Mouse (Mus musculus): ENCODE results near the gene Ddx49. TPM values are rescaled to one million over a fixed set of nuclear protein-coding genes. Genes with fewer than 3 reads are reported as not detected.

The Ddx49 gene
- polyA plus RNA-seq, 1 experiment from 2014 or later: 52.7 TPM

DNA sequence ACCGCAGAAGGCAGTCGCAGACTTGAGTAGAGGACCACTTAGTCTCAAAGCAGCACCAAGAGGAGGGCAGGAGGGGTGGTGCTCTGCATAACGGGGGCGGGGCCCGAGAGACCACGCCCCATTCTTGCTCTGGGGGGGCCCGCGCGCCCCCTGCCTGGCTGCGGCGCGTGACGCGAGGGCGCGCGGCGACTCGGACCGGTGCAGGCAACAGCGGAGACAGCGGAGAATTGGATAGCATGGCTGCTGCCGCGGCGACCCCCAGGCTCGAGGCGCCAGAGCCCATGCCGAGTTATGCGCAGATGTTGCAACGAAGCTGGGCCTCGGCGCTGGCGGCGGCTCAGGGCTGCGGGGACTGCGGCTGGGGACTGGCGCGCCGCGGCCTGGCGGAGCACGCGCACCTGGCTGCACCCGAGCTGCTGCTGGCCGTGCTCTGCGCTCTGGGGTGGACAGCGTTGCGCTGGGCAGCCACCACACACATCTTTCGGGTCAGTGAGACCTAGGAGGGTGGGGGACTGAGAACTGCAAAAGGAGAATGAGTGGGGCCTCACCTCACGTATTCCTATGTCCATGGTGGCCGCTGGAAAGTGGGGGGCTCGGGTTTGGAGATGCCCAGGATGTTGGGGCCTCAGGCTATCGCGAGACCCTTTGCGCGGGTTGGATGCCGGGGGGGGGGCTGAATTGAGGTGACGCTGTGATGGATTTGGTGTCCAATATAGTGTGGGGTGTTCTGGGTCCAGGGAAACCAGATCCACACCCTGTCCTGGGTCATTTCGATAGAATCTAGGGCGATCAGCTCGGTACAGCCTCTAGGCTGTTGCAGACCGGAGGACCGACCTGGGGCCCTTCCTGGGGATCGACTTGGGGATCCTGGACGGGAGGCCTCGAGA is 13.6 kb upstream of the Ddx49 start, which contains the start of gene Cers1:
TSS of gene Cers1 (plus strand) at position 152 of the 887 bp plus-strand sequence.
- no peaks in the 10 kb centered on the region for H3K9me3 ChIP-seq
- 2% methylated on average over 66 of the region's 66 CpGs for whole genome bisulfite sequencing
- H3K27ac ChIP-seq: peak within 1 kb of the TSS; percentile 84
- H3K36me3 ChIP-seq: peaks cover 46% of the 10 kb centered on the region
- H3K4me1 ChIP-seq: peaks cover 35% of the 10 kb centered on the region
- H3K4me3 ChIP-seq: peak within 1 kb of the TSS; percentile 69
- H3K9ac ChIP-seq: peak within 1 kb of the TSS; percentile 64
- peak; percentile 72 for ATAC-seq (ENCODE audit: insufficient number of reproducible peaks, low FRiP score, low TSS enrichment, low read depth)
- H3K4me2 ChIP-seq: peak within 1 kb of the TSS; percentile 85
- H3K27me3 ChIP-seq: no peaks in the 10 kb centered on the region

DNA sequence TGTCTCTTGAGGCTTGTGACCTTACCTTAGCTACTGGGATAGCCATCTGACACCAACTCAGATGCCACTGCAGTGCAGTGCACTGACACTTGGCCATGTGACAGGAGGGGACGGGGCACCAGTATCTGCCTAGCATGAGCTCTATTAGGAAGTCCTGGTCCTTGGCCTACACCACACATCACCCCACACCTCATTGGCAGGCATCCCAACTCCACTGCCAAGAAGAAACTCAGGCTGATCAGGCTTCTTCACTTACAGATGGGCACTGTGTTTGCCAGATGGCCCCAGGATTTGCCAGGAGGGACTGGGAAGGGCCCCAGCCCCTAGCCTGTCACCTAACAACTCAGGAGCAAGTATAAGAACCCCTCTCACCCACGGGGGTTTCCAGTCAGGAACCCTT is 11.1 kb upstream of the Ddx49 start:
- H3K4me2 ChIP-seq: no peak overlapping the region
- WGBS: 76% methylated on average over 2 of the region's 2 CpGs
- H3K36me3 ChIP-seq: peaks cover 52% of the 10 kb centered on the region

DNA sequence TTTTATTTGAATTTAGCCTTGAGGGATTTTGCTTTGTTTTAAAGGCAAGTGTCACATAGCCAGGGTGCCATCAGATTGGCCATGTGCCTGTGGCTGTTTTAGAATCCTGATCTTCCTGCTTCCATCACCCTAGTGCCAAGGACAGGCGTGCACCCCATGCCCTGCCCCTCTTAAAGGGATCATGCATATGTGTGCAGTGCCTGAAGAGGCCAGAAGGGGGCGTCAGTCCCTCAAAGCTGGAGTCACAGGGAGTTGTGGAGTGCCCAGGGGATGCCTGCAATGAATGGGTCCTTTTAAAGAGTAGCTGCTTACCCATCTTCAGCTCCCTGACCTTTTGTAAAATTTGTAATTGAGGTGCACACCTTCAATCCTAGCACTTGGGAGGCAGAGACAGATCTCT is 7.0 kb upstream of the Ddx49 start:
- peaks cover 8% of the 10 kb centered on the region for H3K4me1 ChIP-seq
- no peak for ATAC-seq (ENCODE audit: insufficient number of reproducible peaks, low FRiP score, low TSS enrichment, low read depth)
- no peaks in the 10 kb centered on the region for H3K27me3 ChIP-seq
- 24% methylated on average over 2 of the region's 2 CpGs for WGBS
- no peak overlapping the region for H3K4me2 ChIP-seq
- H3K4me3 ChIP-seq: no peak overlapping the region
- H3K36me3 ChIP-seq: peaks cover 88% of the 10 kb centered on the region
- H3K27ac ChIP-seq: no peak overlapping the region
- no peaks in the 10 kb centered on the region for H3K9me3 ChIP-seq
- no peak overlapping the region for H3K9ac ChIP-seq

More for the DNA sequence above, 11.1 kb upstream of the Ddx49 start:
- no peak for ATAC-seq (ENCODE audit: insufficient number of reproducible peaks, low FRiP score, low TSS enrichment, low read depth)
- no peaks in the 10 kb centered on the region for H3K9me3 ChIP-seq
- no peak overlapping the region for H3K27ac ChIP-seq
- H3K27me3 ChIP-seq: no peaks in the 10 kb centered on the region
- H3K4me1 ChIP-seq: peaks cover 35% of the 10 kb centered on the region
- no peak overlapping the region for H3K9ac ChIP-seq
- no peak overlapping the region for H3K4me3 ChIP-seq

DNA sequence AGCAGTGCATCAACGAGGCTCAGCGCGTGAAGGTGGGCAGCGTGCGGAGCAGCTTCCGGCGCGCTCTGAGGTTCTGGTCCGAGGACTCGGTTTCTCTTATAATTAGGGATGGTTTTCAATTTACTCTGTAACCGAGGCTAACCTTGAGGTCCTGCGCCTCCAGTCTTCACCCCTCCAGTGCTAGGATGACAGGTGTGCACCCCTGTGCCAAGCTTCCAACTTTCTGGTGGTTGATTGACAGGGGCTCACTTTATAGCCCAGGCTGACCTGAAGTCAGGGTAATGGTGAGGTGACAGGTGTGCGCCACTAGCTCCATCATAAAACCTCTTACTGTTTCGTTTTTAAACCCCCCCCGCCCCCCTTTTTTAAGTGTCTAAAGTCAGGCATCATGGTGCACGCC is 612 bp upstream of the Ddx49 start:
- 3% methylated on average over 16 of the region's 16 CpGs for WGBS
- H3K4me1 ChIP-seq: peaks cover 31% of the 10 kb centered on the region
- peak overlapping the region; percentile 78 for H3K9ac ChIP-seq
- no peak for ATAC-seq (ENCODE audit: insufficient number of reproducible peaks, low FRiP score, low TSS enrichment, low read depth)
- peaks cover 57% of the 10 kb centered on the region for H3K36me3 ChIP-seq
- no peaks in the 10 kb centered on the region for H3K9me3 ChIP-seq
- peak overlapping the region; percentile 76 for H3K4me2 ChIP-seq
- no peaks in the 10 kb centered on the region for H3K27me3 ChIP-seq
- H3K27ac ChIP-seq: peak overlapping the region; percentile 84
- peak overlapping the region; percentile 93 for H3K4me3 ChIP-seq

DNA sequence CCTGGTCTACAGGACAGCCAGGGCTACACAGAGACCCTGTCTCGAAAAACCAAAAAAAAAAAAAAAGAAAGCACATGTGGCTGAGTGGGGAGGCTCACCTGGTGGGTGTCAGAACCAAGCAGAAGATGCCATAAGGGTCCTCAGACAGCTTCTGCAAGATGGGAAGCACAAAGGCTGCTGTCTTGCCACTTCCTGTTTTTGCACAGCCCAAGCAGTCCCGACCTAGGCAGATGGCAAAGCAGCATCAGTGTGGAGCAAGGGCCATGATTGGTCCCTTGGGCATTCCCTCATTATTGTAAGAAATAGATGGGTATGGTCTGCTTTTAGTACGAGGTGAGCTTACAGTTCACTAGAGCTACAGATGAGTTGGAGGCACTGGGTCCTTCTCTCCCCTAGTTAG is 1.4 kb downstream of the Ddx49 start:
- Histone ChIP-seq H3K27me3 (no peaks in the 10 kb centered on the region), H3K36me3 (peaks cover 60% of the 10 kb centered on the region), H3K4me3 (peak overlapping the region; percentile 93; the same call in 1 of the 2 replicates), H3K4me2 (no peak overlapping the region), H3K27ac (no peak overlapping the region), H3K4me1 (peaks cover 31% of the 10 kb centered on the region), H3K9ac (no peak overlapping the region), H3K9me3 (no peaks in the 10 kb centered on the region)
- no peak for ATAC-seq (ENCODE audit: insufficient number of reproducible peaks, low FRiP score, low TSS enrichment, low read depth)
- WGBS: 83% methylated on average over 3 of the region's 3 CpGs

DNA sequence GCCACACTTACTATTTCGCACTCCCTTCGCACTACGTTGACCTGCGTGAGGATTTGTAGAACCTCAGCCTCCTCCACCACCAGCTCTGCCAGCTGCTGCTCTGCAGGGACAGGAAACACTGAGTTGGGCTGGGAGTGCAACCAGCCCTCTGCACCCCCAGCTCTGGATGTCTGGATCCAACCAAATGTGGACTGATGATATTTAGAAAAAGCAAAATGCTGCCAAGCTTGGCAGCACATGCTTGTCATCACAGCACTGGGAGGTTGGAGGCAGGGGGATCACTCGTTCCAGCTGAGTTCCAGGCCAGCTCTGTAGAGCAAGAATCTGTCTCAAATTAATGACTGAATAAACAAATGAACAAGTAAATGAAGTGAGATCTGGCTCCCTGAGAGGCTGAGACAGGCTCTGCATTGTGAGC is 8.3 kb downstream of the Ddx49 start:
- ATAC-seq (ENCODE audit: insufficient number of reproducible peaks, low FRiP score, low TSS enrichment, low read depth): 0 out of 2 replicates have a peak, but pooled peaks have one; percentile 11
- WGBS: 51% methylated on average over 5 of the region's 5 CpGs
- Histone ChIP-seq H3K36me3 (peaks cover 95% of the 10 kb centered on the region), H3K4me3 (no peak overlapping the region), H3K4me2 (no peak overlapping the region), H3K27me3 (no peaks in the 10 kb centered on the region), H3K9ac (no peak overlapping the region), H3K27ac (peak overlapping the region; percentile 59), H3K4me1 (peaks cover 6% of the 10 kb centered on the region; the same call in 1 of the 2 replicates), H3K9me3 (no peaks in the 10 kb centered on the region)

DNA sequence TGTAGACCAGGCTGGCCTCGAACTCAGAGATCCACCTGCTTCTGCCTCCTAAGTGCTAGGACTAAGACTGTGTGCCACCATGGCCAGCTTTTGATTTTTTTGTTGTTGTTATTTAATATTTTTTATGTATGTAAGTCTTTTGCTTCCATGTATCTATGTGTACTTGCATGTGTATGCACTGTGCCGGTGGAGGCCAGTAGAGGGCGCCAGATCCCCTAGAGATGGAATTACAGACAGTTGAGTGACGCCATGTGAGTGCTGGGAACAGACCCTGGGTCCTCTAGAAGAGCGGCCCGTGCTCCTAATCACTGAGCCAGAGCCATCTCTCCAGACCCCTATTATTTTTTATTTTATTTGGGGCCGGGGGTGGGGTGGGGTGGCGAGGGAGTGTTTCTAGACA is 15.6 kb downstream of the Ddx49 start:
- WGBS: 88% methylated on average over 8 of the region's 8 CpGs
- no peaks in the 10 kb centered on the region for H3K27me3 ChIP-seq
- no peaks in the 10 kb centered on the region for H3K9me3 ChIP-seq
- H3K27ac ChIP-seq: no peak overlapping the region
- H3K4me2 ChIP-seq: no peak overlapping the region
- peaks cover 69% of the 10 kb centered on the region for H3K36me3 ChIP-seq
- H3K4me1 ChIP-seq: peaks cover 18% of the 10 kb centered on the region
- no peak overlapping the region for H3K4me3 ChIP-seq
- no peak overlapping the region for H3K9ac ChIP-seq
- ATAC-seq (ENCODE audit: insufficient number of reproducible peaks, low FRiP score, low TSS enrichment, low read depth): no peak

DNA sequence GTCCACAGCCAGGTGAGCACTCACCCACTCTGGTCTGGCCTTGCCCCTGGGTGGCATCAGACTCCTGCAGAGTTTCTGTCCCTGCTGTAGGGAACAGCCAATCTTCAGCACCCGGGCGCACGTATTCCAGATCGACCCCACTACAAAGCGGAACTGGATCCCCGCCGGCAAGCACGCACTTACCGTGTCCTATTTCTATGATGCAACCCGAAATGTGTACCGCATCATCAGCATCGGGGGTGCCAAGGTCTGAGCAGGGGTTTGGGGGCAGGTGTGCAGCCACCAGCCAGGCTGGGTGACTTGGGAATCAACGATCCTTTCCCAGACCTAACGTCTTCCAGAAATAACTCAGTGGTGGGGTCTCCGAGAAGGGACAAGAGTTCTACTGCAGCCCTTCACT is 17.0 kb downstream of the Ddx49 start:
- Histone ChIP-seq H3K36me3 (peaks cover 54% of the 10 kb centered on the region), H3K9me3 (no peaks in the 10 kb centered on the region), H3K9ac (no peak overlapping the region), H3K27me3 (no peaks in the 10 kb centered on the region), H3K4me2 (no peak overlapping the region), H3K4me1 (peaks cover 18% of the 10 kb centered on the region), H3K27ac (no peak overlapping the region), H3K4me3 (no peak overlapping the region)
- 97% methylated on average over 15 of the region's 15 CpGs for WGBS
- no peak for ATAC-seq (ENCODE audit: insufficient number of reproducible peaks, low FRiP score, low TSS enrichment, low read depth)

DNA sequence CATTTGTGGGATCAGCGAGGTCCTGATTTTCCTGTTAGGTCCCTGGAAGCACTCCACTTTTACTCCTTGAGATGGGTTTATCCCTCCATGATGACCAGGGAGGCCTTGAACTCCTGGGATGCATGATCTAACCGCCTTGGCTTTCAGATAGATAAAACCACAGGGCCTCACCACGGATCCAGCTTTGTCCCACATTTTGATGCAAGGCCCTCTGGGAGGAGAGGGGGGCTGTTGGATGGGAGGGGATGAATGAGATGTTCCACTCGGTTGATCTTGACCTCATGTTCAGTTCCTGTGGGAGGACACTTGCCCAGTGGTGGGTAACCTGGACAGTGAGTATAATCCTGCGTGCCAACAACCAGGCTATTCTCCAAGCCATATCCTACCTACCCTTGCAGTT is 17.9 kb downstream of the Ddx49 start:
- no peak for ATAC-seq (ENCODE audit: insufficient number of reproducible peaks, low FRiP score, low TSS enrichment, low read depth)
- Histone ChIP-seq H3K9ac (no peak overlapping the region), H3K4me3 (no peak overlapping the region), H3K27me3 (no peaks in the 10 kb centered on the region), H3K4me2 (no peak overlapping the region), H3K4me1 (peaks cover 18% of the 10 kb centered on the region), H3K36me3 (peaks cover 46% of the 10 kb centered on the region), H3K27ac (no peak overlapping the region), H3K9me3 (no peaks in the 10 kb centered on the region)
- WGBS: 82% methylated on average over 5 of the region's 5 CpGs

DNA sequence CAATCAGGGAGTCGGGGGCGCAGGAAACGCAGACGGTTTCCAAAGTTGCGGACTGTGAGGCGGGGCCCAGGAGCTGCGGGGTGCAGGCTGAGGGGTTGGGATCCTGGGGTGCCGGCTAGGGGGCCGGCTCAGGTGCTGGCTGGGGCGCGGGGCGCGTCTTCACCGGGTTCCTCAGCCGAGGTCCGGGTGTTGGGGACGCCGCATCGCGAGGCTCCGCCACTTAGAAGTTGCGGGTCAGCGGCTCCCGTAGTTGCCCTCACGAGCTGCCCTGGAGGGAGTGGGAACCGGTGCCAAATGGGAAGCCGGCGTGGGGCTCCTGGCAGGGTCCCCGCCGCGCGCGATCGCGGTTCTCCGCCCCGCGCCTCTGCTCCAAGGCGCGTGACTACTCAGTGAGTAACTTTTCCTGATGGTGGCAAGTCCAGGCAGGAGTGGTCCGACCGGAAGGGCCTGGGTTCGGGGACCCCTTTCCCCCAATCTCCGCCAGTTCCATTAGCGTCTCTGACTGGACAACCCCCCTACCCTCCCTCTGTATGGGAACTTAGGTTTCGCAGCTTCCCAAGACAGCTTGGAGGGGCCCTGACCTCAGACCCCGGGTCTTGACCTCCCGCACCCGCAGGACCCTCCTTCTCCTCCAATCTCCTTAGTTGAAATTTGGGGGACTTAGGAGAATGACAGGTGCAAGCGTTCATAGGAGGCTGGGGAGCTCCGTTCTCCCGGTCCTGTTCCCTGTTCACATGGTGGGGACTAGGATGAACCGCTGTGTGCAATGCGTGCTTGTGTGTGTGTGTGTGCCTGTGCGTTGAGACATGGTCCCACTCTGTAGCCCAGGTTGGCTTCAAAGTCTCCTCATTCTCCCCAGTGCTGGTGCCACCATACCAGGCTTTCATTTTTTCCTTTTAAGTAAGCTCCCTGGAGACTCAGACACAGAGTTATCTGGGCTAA is 18.9 kb downstream of the Ddx49 start:
- H3K9ac ChIP-seq: peak overlapping the region; percentile 87
- no peaks in the 10 kb centered on the region for H3K9me3 ChIP-seq
- peak; percentile 49 for ATAC-seq (ENCODE audit: insufficient number of reproducible peaks, low FRiP score, low TSS enrichment, low read depth)
- H3K4me3 ChIP-seq: peak overlapping the region; percentile 86
- H3K4me2 ChIP-seq: peak overlapping the region; percentile 79
- H3K4me1 ChIP-seq: peaks cover 18% of the 10 kb centered on the region
- peak overlapping the region; percentile 87 for H3K27ac ChIP-seq
- H3K27me3 ChIP-seq: no peaks in the 10 kb centered on the region
- whole genome bisulfite sequencing: 1% methylated on average over 55 of the region's 55 CpGs
- peaks cover 37% of the 10 kb centered on the region for H3K36me3 ChIP-seq

DNA sequence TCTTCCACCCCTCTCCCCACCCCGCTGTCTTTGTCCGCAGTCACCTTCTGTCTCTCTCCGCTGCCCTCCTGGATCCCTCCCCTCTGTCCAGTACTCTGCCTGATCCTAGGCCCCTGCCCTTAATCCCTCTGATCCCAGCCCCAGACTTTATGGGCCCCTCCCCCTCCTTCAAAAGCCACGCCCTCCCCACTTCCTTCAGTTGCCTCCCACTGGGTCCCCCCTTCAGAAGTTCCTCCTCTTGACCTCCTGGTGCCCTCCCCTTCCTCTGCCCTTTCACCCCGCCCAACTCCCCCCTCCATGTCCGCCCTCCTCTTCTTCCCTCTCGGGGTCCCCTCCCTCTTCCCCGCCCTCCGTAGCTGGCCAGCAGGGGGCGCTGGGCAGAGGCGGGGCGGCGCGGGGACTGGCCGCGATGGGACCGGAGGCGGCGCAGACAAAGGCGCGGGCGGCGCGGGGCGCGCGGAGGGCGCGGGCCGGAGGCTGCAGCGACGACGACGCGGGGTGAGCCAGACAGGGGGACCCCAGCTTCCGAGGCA is 19.6 kb downstream of the Ddx49 start, which contains the start of gene Homer3:
TSS of gene Homer3 (plus strand) at position 225 of the 533 bp plus-strand sequence.
- H3K4me1 ChIP-seq: peaks cover 22% of the 10 kb centered on the region
- no peaks in the 10 kb centered on the region for H3K27me3 ChIP-seq
- peak within 1 kb of the TSS; percentile 79 for H3K4me2 ChIP-seq
- peak within 1 kb of the TSS; percentile 87 for H3K9ac ChIP-seq
- peaks cover 32% of the 10 kb centered on the region for H3K36me3 ChIP-seq
- 3% methylated on average over 27 of the region's 36 CpGs for WGBS
- peak; percentile 83 for ATAC-seq (ENCODE audit: insufficient number of reproducible peaks, low FRiP score, low TSS enrichment, low read depth)
- H3K27ac ChIP-seq: peak within 1 kb of the TSS; percentile 87
- H3K9me3 ChIP-seq: no peaks in the 10 kb centered on the region
- peak within 1 kb of the TSS; percentile 86 for H3K4me3 ChIP-seq
